Mouse (Mus musculus) lung, embryonic 16.5 days (tissue): Measurements from ENCODE around the gene Dab2ip. TPM values are rescaled to one million over a fixed set of nuclear protein-coding genes. Genes with fewer than 3 reads are reported as not detected.
A peak's percentile ranks its signal among the peaks of the same experiment; 100 is the strongest.

ENCODE experiments used
- ATAC-seq: fragments of 200-750 bp; cut with Nextera tagmentation; 2 replicates; pipeline ENCODE4 v1.8.0; 2017; ENCODE audit warnings: low read depth, mild to moderate bottlenecking, moderate library complexity
- H3K27ac ChIP-seq: fragments of 300-500 bp; sonication (generic); 2 replicates; pipeline ENCODE4 v1.5.1; 2014; ENCODE audit warnings: mild to moderate bottlenecking, control low read depth, low read length
- H3K27me3 ChIP-seq: fragments of 300-500 bp; sonication (generic); 2 replicates; pipeline ENCODE4 v1.6.1; 2014; ENCODE audit warnings: low read depth, low read length, mixed read lengths; ENCODE audit not compliant: control insufficient read depth, insufficient read depth
- H3K36me3 ChIP-seq: fragments of 300-500 bp; sonication (generic); 2 replicates; pipeline ENCODE4 v1.6.1; 2014; ENCODE audit warnings: low read length; ENCODE audit not compliant: control insufficient read depth, insufficient read depth
- H3K4me1 ChIP-seq: fragments of 300-500 bp; sonication (generic); replicated peaks from 2 replicates; pipeline ENCODE4 v1.6.1; 2014; ENCODE audit warnings: low read length, mixed read lengths; ENCODE audit not compliant: control insufficient read depth, insufficient read depth
- H3K4me2 ChIP-seq: fragments of 300-500 bp; sonication (generic); 2 replicates; pipeline ENCODE4 v1.6.1; 2014; ENCODE audit warnings: low read depth, low read length, control low read depth
- H3K4me3 ChIP-seq: fragments of 300-500 bp; sonication (generic); 2 replicates; pipeline ENCODE4 v1.5.1; 2014; ENCODE audit warnings: mild to moderate bottlenecking, low read length, control low read depth
- H3K9ac ChIP-seq: fragments of 300-500 bp; sonication (generic); 2 replicates; pipeline ENCODE4 v1.6.1; 2014; ENCODE audit warnings: low read length, control low read depth
- H3K9me3 ChIP-seq: fragments of 300-500 bp; sonication (generic); 2 replicates; pipeline ENCODE4 v1.6.1; 2016; ENCODE audit warnings: low read length; ENCODE audit not compliant: control insufficient read depth
- WGBS: fragments of 180-500 bp; shearing (Covaris S2); extraction: QIAGEN DNeasy Blood & Tissue Kit; methylation state at CpG from one replicate; pipeline ENCODE4 v1.1.7; 2014; 5-methylcytosine and 5-hydroxymethylcytosine counted together
- polyA plus RNA-seq: library from polyadenylated mRNA; unstranded; fragments of >200 nt; fragmentation: Nextera tagmentation; extraction: Ambion mirVana; gene quantifications from 2 replicates; pipeline ENCODE4 v1.2.1, GENCODE M21; 2015

Dab2ip gene
- polyA plus RNA-seq, 1 experiment from 2014 or later, result 34.2 TPM

DNA sequence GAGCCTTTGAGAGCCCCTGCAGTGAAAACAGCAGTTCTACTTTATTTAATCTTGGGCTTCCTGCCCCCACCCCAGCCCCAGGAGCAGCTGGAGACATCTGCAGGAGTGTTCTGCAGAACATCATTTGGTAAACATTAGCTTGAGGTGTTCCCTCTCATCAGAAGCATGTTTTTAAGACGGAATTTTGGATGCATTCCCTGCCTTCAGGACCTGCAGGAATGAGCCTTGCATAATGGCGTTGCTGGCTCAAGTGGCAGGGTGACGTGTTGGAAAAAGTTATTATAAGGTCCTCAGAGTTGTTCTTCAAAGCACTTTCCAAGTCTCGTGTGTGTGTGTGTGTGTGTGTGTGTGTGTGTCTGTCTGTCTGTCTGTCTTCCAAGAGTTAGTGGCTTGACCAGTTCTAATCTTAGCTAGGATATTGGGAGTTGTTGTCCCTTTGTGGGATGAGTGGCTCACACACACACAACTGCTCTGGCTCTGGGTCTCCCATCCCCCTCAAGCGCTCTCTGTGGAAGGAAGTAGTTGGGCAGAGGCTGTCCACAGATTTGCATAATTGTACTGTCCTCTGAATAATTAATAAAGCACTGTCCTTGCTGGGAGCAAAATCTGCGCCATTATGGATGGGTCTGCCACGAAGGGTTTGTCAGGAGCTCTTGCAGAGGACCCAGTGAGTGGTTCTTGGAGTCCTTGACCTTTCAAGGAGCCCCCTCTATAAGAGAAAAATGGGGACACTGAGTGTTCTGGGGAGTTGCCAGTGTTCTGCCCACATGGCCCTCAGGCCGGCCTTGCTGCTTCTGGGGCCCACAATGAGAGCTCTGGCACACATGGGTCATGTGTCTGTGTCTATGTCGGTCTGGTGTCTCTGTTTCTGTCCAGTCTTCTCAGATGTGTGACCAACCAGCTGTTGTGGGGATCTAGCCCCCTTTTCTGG lies 114.2 kb downstream of the Dab2ip start:
- H3K36me3 ChIP-seq, result no peaks in the 10 kb centered on the region
- no peaks in the 10 kb centered on the region for H3K27me3 ChIP-seq
- ATAC-seq, result peak; percentile 68
- H3K4me1 ChIP-seq, result peaks cover 72% of the 10 kb centered on the region
- no peak overlapping the region for H3K4me2 ChIP-seq
- no peaks in the 10 kb centered on the region for H3K9me3 ChIP-seq
- no peak overlapping the region for H3K4me3 ChIP-seq
- H3K9ac ChIP-seq, result no peak overlapping the region
- 35% methylated on average over 9 of the region's 9 CpGs for WGBS
- peak overlapping the region; percentile 68 for H3K27ac ChIP-seq

DNA sequence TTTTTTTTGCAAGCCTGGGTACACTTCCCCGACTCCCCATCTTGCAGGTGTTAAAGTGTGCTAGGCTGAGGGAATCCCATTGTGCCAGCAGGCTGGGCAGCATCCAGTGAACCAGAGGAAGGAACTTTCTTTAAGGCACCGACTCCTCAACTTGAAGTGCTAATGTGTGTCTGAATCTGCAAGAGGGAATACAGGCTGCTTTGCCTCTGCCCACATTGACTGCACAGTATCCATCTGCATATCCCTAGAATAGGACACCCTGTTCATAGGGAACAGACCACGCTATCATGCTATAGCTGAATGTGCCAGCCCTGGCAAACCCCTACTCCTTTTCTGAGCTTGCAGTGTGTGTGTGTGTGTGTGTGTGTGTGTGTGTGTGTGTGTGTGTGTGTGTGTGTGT lies 115.1 kb downstream of the Dab2ip start:
- no peak for ATAC-seq
- Histone ChIP-seq H3K4me2 (no peak overlapping the region), H3K4me1 (peaks cover 81% of the 10 kb centered on the region), H3K4me3 (no peak overlapping the region), H3K27me3 (no peaks in the 10 kb centered on the region), H3K36me3 (no peaks in the 10 kb centered on the region), H3K9ac (no peak overlapping the region), H3K27ac (no peak overlapping the region), H3K9me3 (no peaks in the 10 kb centered on the region)
- 79% methylated on average over 3 of the region's 3 CpGs for WGBS

DNA sequence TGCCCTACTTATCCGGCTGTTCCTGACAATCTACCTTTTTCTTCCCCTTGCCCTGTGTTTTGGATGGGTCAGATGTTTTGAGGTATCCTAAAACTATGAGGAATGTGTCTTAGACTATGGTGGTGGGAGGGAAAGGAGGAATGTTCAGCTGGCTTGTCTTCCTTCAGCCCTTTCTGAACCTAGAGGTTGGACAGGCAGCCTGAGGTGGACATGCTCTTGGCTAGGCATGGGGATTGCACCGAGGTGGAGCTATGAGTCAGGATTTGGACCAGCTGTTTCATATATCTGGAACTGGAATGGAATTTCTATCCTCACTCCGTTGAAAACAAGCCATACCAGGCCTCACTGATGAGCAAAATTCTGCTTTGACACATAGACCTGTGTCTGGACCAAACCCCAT lies 115.9 kb downstream of the Dab2ip start:
- no peak overlapping the region for H3K27ac ChIP-seq
- H3K27me3 ChIP-seq, result no peaks in the 10 kb centered on the region

DNA sequence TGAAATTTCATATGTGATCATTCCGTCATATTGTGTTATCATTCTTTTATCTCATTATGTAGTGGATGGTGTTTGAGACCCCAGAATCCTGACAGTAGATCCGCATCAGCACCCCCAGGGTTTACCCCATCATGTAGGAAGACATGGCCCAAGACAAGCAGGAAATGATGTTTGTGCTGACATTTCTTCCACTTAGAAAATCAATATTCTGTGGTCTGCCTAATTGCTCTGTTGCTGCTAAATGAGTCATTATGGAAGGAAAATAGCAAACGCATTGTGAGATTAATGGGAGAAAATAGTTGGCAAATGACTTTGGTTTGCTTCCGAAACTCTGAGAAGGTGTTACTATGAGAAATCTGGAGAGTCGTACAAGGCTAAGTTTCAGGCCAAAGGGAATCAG lies 116.4 kb downstream of the Dab2ip start:
- peaks cover 83% of the 10 kb centered on the region for H3K4me1 ChIP-seq
- WGBS, result 68% methylated on average over 5 of the region's 5 CpGs
- H3K27ac ChIP-seq, result 0 out of 2 replicates have a peak overlapping the region, but pooled peaks have one; percentile 2
- H3K36me3 ChIP-seq, result no peaks in the 10 kb centered on the region
- no peaks in the 10 kb centered on the region for H3K27me3 ChIP-seq
- no peaks in the 10 kb centered on the region for H3K9me3 ChIP-seq
- ATAC-seq, result no peak
- H3K4me3 ChIP-seq, result no peak overlapping the region
- H3K4me2 ChIP-seq, result no peak overlapping the region
- no peak overlapping the region for H3K9ac ChIP-seq

More for the DNA sequence above, 115.9 kb downstream of the Dab2ip start:
- WGBS, result 52% methylated on average over 3 of the region's 3 CpGs
- Histone ChIP-seq H3K4me3 (no peak overlapping the region), H3K36me3 (no peaks in the 10 kb centered on the region), H3K9ac (no peak overlapping the region), H3K4me1 (peaks cover 83% of the 10 kb centered on the region), H3K9me3 (no peaks in the 10 kb centered on the region), H3K4me2 (no peak overlapping the region)
- ATAC-seq, result no peak

DNA sequence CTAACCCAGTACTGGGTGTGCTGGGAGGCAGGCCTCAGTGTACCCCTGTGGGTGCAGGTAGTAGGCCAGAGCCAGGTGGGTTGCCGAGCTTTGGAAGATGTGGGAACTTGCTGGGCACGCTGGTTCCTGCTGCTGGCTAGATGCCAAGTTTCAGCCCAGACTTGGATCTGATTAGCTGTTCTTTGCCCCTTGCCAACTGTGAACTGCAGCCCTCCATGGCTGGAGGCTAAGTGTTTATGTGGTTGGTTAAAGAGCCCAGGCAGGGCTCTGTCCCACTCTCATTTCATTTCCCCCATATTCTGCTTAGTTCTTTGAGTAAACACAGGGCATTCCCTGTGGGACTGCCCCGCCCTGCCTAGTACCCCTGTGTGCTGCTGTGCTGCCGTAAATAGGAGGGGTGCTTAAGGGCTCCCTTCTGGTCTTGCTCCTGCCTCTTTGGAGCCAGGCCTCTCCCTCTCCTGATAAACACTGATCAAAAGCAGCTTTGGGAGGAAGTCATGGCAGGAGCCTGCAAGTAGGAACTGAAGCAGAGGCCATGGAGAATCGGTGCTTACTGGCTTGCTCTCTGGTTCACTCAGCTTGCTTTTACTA lies 118.1 kb downstream of the Dab2ip start:
- Histone ChIP-seq H3K4me3 (no peak overlapping the region), H3K36me3 (no peaks in the 10 kb centered on the region), H3K27ac (peak overlapping the region; percentile 82), H3K27me3 (no peaks in the 10 kb centered on the region), H3K4me1 (peaks cover 83% of the 10 kb centered on the region), H3K9me3 (no peaks in the 10 kb centered on the region), H3K9ac (0 out of 2 replicates have a peak overlapping the region, but pooled peaks have one; percentile 13), H3K4me2 (no peak overlapping the region)
- peak; percentile 47 for ATAC-seq
- 21% methylated on average over 5 of the region's 5 CpGs for WGBS

DNA sequence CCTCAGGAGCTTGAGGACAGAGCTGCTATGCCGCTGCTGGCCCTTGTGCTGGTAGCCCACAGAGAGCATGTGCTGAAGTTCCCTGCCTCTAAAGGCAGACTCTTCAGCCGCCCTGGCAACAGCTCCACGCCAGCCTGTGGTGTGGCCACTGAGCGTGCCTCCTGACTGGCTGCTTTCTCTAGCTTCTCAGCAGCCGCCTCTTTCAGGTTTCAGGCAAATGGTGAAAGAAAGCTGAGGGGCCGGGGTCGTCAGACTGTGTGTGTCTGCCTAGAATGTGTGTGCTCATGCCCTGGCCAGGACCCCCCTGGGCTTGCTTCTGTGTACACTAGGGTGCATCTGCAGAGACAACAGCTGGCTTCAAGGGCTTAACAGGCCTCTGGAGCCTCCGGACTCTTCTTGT lies 119.8 kb downstream of the Dab2ip start:
- H3K4me3 ChIP-seq, result no peak overlapping the region
- no peaks in the 10 kb centered on the region for H3K27me3 ChIP-seq
- no peak overlapping the region for H3K4me2 ChIP-seq
- no peaks in the 10 kb centered on the region for H3K36me3 ChIP-seq
- no peaks in the 10 kb centered on the region for H3K9me3 ChIP-seq
- WGBS, result 24% methylated on average over 8 of the region's 8 CpGs
- H3K4me1 ChIP-seq, result peaks cover 80% of the 10 kb centered on the region
- peak overlapping the region; percentile 50 for H3K9ac ChIP-seq
- ATAC-seq, result 0 out of 2 replicates have a peak, but pooled peaks have one; percentile 13
- peak overlapping the region; percentile 63 for H3K27ac ChIP-seq

DNA sequence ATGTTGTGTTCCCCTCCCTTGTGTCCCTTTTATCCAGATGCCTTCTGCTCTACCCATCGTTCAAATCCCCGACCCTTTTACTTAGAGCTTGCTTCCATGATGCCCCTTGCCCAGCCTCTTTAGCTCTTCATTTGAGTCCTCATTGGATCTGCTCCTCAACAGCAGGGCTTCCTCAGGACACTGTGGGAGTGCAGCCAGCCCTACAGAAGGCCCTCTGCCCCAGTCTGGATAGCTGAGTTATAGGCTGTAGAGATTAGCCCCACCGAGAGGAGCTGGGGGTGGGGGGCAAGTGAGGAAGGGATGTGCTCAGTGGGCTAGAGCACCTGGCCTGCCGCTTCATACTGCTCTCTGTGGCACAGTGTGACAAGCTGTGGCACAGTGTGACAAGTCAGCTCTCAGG lies 120.4 kb downstream of the Dab2ip start:
- H3K4me3 ChIP-seq, result no peak overlapping the region
- no peak for ATAC-seq
- no peaks in the 10 kb centered on the region for H3K9me3 ChIP-seq
- H3K27me3 ChIP-seq, result no peaks in the 10 kb centered on the region
- no peak overlapping the region for H3K4me2 ChIP-seq
- H3K9ac ChIP-seq, result peak overlapping the region; percentile 2; the same call in 1 of the 2 replicates
- peaks cover 80% of the 10 kb centered on the region for H3K4me1 ChIP-seq
- H3K27ac ChIP-seq, result peak overlapping the region; percentile 63
- no peaks in the 10 kb centered on the region for H3K36me3 ChIP-seq
- WGBS, result 44% methylated on average over 4 of the region's 4 CpGs

DNA sequence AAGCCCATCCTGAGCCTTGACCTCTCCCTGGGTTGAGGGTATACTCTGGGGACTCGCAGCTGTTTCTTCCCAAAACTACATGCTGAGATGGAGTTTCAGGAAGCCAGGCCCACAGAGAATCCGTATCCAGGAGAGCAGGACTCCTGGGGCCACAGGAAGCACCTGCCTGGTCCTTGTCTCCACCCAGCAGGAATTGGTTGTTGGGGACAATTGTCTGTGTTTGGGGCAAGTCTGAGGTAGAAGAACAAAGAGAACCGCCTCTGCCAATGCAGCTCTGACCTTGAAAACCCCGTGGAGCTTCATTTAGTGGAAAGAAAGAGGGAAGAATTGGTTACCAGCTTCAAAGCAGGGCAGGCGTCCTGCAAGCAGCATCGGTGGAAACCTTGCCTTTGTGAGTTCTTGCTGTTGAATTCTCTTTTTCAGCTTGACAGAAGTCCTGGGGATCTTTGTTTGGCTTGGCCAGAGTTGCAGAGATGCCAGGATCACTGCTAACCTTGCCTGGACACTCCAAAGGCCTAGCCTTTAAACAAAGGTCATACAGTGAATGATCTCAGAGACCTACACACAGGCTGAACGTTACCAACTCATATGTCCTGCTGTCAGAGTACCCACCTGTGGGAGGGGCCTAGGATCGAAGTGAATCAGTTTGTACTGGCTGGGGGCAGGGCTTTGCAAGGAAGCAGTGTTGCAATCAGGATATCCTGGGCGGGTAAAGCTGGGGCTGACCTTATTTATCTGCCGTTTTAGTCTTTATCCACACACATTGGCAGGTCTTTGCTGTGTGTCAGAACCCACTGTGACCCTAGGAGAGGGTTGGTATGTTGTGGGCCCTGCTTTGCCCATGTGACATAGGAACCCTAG lies 122.0 kb downstream of the Dab2ip start:
- peak; percentile 53 for ATAC-seq
- H3K9ac ChIP-seq, result no peak overlapping the region
- no peaks in the 10 kb centered on the region for H3K27me3 ChIP-seq
- H3K9me3 ChIP-seq, result no peaks in the 10 kb centered on the region
- 23% methylated on average over 10 of the region's 10 CpGs for WGBS
- peak overlapping the region; percentile 26; the same call in 1 of the 2 replicates for H3K4me2 ChIP-seq
- no peaks in the 10 kb centered on the region for H3K36me3 ChIP-seq
- H3K27ac ChIP-seq, result peak overlapping the region; percentile 85
- peaks cover 88% of the 10 kb centered on the region for H3K4me1 ChIP-seq
- H3K4me3 ChIP-seq, result no peak overlapping the region
